Mouse (Mus musculus) macrophage (primary cell): ENCODE results near the gene Shb. TPM values are rescaled to one million over a fixed set of nuclear protein-coding genes. Genes with fewer than 3 reads are reported as not detected.
A peak's percentile ranks its signal among the peaks of the same experiment; 100 is the strongest.

ENCODE experiments used
- H3K27ac ChIP-seq: fragments of 350-480 bp; formaldehyde crosslinking; 2 replicates; pipeline ENCODE4 v1.9.0; 2021
- H3K36me3 ChIP-seq: fragments of 350-480 bp; formaldehyde crosslinking; 2 replicates; pipeline ENCODE4 v1.9.0; 2021; ENCODE audit errors: inconsistent target
- H3K4me3 ChIP-seq: fragments of 350-480 bp; formaldehyde crosslinking; 2 replicates; pipeline ENCODE4 v1.9.0; 2021; ENCODE audit errors: inconsistent target
- H3K79me2 ChIP-seq: fragments of 350-480 bp; formaldehyde crosslinking; 2 replicates; pipeline ENCODE4 v1.9.0; 2021; ENCODE audit errors: inconsistent target
- WGBS: methylation state at CpG from one replicate; pipeline ENCODE4 v1.1.7; 2026; ENCODE audit warnings: inconsistent platforms; ENCODE audit not compliant: missing documents; 5-methylcytosine and 5-hydroxymethylcytosine counted together
- polyA plus RNA-seq: library from polyadenylated mRNA; stranded (reverse); fragments of 250-400 nt; gene quantifications from 3 replicates; pipeline ENCODE4 v1.2.4, GENCODE M21; 2018; ENCODE audit warnings: inconsistent platforms

Shb gene
- polyA plus RNA-seq, 1 experiment from 2014 or later, result 3.2 TPM

DNA sequence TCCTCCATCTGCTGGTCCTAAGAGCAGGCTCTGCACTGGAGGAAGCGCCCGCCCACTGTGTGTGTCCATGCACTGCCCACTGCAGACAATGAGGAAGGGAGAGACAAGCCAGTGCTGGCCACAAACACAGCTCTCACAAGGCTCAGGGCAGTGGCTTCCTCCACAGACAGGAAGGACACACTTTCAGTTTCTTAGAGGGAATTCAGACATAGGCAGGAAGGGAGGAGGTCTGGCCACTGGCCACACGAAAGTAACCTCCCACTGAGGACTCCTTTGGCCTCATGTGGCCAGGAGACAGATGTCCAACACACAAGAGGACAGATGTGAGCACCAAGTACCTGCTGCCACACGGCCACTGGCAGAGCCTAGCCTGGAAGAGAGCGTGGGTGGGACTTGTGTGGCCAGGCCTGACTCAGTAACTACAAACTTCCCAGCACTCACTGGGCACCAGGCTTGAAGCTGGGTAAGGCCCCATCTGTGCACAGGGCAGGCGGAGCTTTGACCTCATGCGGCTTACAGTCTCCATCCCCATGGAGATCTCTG lies 79.6 kb downstream of the Shb start:
- peak overlapping the region; percentile 68 for H3K27ac ChIP-seq
- 42% methylated on average over 7 of the region's 7 CpGs for WGBS
- H3K79me2 ChIP-seq, result no peaks in the 10 kb centered on the region
- no peaks in the 10 kb centered on the region for H3K36me3 ChIP-seq
- H3K4me3 ChIP-seq, result no peak overlapping the region

- H3K36me3 ChIP-seq, result no peaks in the 10 kb centered on the region
- WGBS, result 95% methylated on average over 5 of the region's 5 CpGs
These were observed 83.3 kb downstream of the Shb start for GRCm38 (mm10) chr4:45449012-45449411.

DNA sequence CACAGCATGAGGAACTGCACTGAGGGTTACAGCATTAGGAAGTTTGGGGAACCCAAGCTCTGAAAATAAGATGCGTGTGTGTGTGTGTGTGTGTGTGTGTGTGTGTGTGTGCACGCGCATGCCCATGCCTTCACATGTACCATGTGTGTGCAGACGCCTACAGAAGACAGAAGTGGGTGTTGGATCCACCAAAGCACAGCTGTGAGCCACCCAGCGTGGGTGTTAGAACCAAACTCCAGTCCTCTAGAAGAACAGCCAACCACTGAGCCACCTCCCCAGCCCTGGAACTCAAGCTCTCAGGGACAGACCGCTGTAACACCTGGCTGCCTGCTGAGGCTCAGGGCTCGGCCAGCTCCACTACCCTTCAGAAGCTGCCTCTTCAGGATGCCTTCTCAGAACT lies 83.8 kb downstream of the Shb start:
- no peak overlapping the region for H3K27ac ChIP-seq
- 61% methylated on average over 5 of the region's 7 CpGs for WGBS
- no peak overlapping the region for H3K4me3 ChIP-seq
- no peaks in the 10 kb centered on the region for H3K79me2 ChIP-seq
- H3K36me3 ChIP-seq, result no peaks in the 10 kb centered on the region

More at GRCm38 (mm10) chr4:45449012-45449411, 83.3 kb downstream of the Shb start:
- H3K27ac ChIP-seq, result no peak overlapping the region
- no peaks in the 10 kb centered on the region for H3K79me2 ChIP-seq
- no peak overlapping the region for H3K4me3 ChIP-seq

- H3K36me3 ChIP-seq, result no peaks in the 10 kb centered on the region
- WGBS, result 96% methylated on average over 5 of the region's 5 CpGs
- no peaks in the 10 kb centered on the region for H3K79me2 ChIP-seq
- H3K27ac ChIP-seq, result no peak overlapping the region
- H3K4me3 ChIP-seq, result no peak overlapping the region
These were observed 85.1 kb downstream of the Shb start for GRCm38 (mm10) chr4:45447196-45447595.

GRCm38 (mm10) chr4:45445235-45445634 lies 87.0 kb downstream of the Shb start:
- H3K36me3 ChIP-seq, result no peaks in the 10 kb centered on the region
- H3K27ac ChIP-seq, result no peak overlapping the region
- H3K79me2 ChIP-seq, result no peaks in the 10 kb centered on the region
- no peak overlapping the region for H3K4me3 ChIP-seq
- WGBS, result 98% methylated on average over 3 of the region's 3 CpGs

DNA sequence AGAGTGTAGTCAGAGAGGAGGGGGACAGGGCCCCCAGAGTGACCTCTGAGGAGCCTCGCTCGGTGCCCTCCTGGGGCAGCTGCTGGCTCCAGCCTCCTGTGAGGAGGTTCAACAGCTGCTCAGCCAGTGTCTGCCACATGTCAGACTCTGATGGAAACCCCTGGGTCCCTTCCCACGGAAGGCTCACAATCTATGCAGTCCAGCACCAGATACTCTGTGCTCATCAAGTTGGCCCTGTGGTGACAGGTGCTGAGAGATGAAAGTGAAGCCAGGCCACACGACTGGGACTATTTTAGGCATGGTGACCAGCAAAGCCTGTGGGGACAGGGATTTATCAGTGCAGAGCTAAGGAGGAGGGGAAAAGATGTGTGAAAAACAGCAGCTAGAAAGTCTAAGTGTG lies 87.5 kb downstream of the Shb start:
- Histone ChIP-seq H3K4me3 (no peak overlapping the region), H3K27ac (no peak overlapping the region), H3K36me3 (no peaks in the 10 kb centered on the region), H3K79me2 (no peaks in the 10 kb centered on the region)
- 93% methylated on average over 4 of the region's 4 CpGs for WGBS

DNA sequence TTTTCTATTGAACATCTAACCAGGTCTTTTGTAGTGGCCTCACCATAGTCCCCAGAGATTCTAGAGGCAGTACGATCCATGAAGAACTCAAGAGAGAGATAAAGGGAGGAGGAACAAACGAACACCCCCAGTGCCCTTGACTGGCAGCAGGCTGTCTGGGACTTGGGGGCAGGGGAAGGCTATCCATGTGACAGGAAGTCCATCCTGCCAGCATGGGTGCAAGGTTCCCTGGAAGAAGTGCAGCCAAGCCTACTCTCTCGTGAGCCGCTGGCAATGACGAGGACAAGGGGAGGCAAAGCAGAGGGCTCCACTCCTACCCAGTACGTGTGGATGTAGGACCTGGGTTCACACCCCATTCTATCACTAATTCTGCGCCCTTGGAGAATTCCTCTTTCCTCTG lies 88.6 kb downstream of the Shb start:
- Histone ChIP-seq H3K36me3 (no peaks in the 10 kb centered on the region), H3K4me3 (no peak overlapping the region), H3K79me2 (no peaks in the 10 kb centered on the region), H3K27ac (no peak overlapping the region)
- WGBS, result 84% methylated on average over 7 of the region's 7 CpGs

DNA sequence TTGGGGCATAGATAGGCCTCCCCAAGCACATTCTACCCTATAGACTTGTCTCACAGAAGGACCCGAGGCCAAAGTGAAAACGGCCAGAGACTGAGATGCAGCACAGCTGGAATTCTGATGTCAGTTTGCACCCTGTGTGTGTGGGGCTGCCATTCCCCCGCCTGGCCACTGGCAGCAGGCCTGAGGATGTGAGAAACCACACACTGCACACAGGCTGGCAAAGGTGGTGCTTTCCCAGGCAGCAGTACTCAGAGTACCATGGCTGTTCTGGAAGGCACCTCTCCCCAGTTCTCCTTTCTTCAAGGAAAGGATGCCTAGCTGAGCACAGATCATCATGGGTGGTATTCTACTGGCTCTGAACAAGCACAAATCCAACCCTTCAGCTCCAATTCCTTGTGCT lies 90.0 kb downstream of the Shb start:
- WGBS, result 88% methylated on average over 3 of the region's 3 CpGs
- Histone ChIP-seq H3K79me2 (no peaks in the 10 kb centered on the region), H3K4me3 (no peak overlapping the region), H3K36me3 (no peaks in the 10 kb centered on the region), H3K27ac (no peak overlapping the region)

GRCm38 (mm10) chr4:45441778-45442177 lies 90.5 kb downstream of the Shb start:
- Histone ChIP-seq H3K79me2 (no peaks in the 10 kb centered on the region), H3K27ac (no peak overlapping the region), H3K36me3 (no peaks in the 10 kb centered on the region), H3K4me3 (no peak overlapping the region)
- WGBS, result 100% methylated on average over 1 of the region's 1 CpGs

GRCm38 (mm10) chr4:45439281-45439680 lies 93.0 kb downstream of the Shb start:
- no peaks in the 10 kb centered on the region for H3K36me3 ChIP-seq
- no peak overlapping the region for H3K27ac ChIP-seq
- 91% methylated on average over 5 of the region's 5 CpGs for WGBS
- no peak overlapping the region for H3K4me3 ChIP-seq
- no peaks in the 10 kb centered on the region for H3K79me2 ChIP-seq

- WGBS, result 81% methylated on average over 3 of the region's 3 CpGs
- no peak overlapping the region for H3K27ac ChIP-seq
- H3K36me3 ChIP-seq, result no peaks in the 10 kb centered on the region
- H3K79me2 ChIP-seq, result no peaks in the 10 kb centered on the region
- H3K4me3 ChIP-seq, result no peak overlapping the region
These were observed 95.3 kb downstream of the Shb start for GRCm38 (mm10) chr4:45437010-45437409.

DNA sequence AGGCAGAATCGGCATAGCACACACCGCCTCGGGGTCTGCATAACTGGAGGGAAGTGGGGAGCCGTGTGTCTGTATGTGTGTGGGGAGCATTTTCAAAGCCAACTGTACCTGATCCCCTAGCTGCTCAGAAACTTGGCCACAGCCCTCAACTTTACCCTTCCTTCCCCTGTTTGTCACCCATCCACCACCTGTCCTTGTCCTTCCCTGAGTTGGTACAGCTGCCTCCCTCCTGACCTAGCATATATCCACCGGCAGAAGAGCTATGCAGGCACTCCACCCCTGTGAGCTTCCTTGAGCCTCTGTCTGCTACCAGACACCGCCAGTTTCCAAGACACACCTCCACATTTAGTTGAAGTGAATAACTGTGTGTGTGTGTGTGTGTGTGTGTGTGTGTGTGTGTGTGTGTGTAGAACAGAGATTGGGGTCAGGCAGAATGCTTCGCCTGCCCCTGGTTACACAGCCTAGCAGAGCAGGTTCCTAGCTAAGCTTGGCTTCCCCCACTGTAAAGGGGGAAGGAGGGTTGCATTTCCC lies 95.8 kb downstream of the Shb start:
- no peak overlapping the region for H3K27ac ChIP-seq
- WGBS, result 90% methylated on average over 7 of the region's 7 CpGs
- no peaks in the 10 kb centered on the region for H3K79me2 ChIP-seq
- no peak overlapping the region for H3K4me3 ChIP-seq
- H3K36me3 ChIP-seq, result no peaks in the 10 kb centered on the region

DNA sequence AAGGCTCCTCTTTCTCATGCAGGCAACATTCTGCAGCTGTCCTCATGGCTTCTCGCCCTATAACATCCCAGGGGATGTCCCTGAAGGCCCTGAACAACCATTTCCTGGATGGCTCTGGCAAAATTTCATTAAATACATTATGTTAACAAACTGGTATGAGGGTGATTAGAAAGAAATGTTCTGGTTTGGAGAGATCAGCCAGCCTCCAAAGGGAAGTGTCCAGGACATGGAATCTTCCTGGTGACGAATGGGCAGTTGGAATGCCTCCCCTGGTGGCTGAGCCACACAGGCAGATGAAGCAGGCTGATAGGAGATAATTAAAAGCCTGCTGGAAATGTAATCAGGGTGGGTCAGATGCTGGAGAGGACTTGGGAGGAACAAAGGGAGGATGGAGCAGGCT lies 96.4 kb downstream of the Shb start:
- Histone ChIP-seq H3K79me2 (no peaks in the 10 kb centered on the region), H3K4me3 (no peak overlapping the region), H3K36me3 (no peaks in the 10 kb centered on the region), H3K27ac (no peak overlapping the region)
- WGBS, result 100% methylated on average over 2 of the region's 2 CpGs

- no peaks in the 10 kb centered on the region for H3K36me3 ChIP-seq
- no peak overlapping the region for H3K4me3 ChIP-seq
- H3K79me2 ChIP-seq, result no peaks in the 10 kb centered on the region
- H3K27ac ChIP-seq, result no peak overlapping the region
- 75% methylated on average over 4 of the region's 4 CpGs for WGBS
These were observed 97.6 kb downstream of the Shb start for GRCm38 (mm10) chr4:45434681-45435080.

- H3K27ac ChIP-seq, result no peak overlapping the region
- H3K4me3 ChIP-seq, result no peak overlapping the region
- no peaks in the 10 kb centered on the region for H3K79me2 ChIP-seq
- H3K36me3 ChIP-seq, result no peaks in the 10 kb centered on the region
- WGBS, result 94% methylated on average over 12 of the region's 12 CpGs
These were observed 98.2 kb downstream of the Shb start for GRCm38 (mm10) chr4:45434071-45434470.

- Histone ChIP-seq H3K79me2 (no peaks in the 10 kb centered on the region), H3K27ac (no peak overlapping the region), H3K36me3 (no peaks in the 10 kb centered on the region), H3K4me3 (no peak overlapping the region)
- 90% methylated on average over 3 of the region's 3 CpGs for WGBS
These were observed 100.5 kb downstream of the Shb start for GRCm38 (mm10) chr4:45431806-45432205.
